Mouse (Mus musculus) intestine, embryonic 16.5 days (tissue): ENCODE results near the gene En2. TPM values are rescaled to one million over a fixed set of nuclear protein-coding genes. Genes with fewer than 3 reads are reported as not detected.

Source experiments
- ATAC-seq: fragments of 200-750 bp; cut with Nextera tagmentation; 2 replicates; pipeline ENCODE4 v1.8.0; 2017; ENCODE audit warnings: moderate TSS enrichment, moderate library complexity
- H3K27ac ChIP-seq: fragments of 300-500 bp; sonication (generic); 2 replicates; pipeline ENCODE4 v1.5.1; 2014; ENCODE audit warnings: mild to moderate bottlenecking, low read length
- H3K27me3 ChIP-seq: fragments of 300-500 bp; sonication (generic); replicated peaks from 2 replicates; pipeline ENCODE4 v1.6.1; 2014; ENCODE audit warnings: low read length, control low read depth, mixed read lengths; ENCODE audit not compliant: control insufficient read depth, insufficient read depth
- H3K36me3 ChIP-seq: fragments of 300-500 bp; sonication (generic); 2 replicates; pipeline ENCODE4 v1.6.1; 2014; ENCODE audit warnings: low read length, control low read depth; ENCODE audit not compliant: control insufficient read depth, insufficient read depth
- H3K4me1 ChIP-seq: fragments of 300-500 bp; sonication (generic); 2 replicates; pipeline ENCODE4 v1.6.1; 2014; ENCODE audit warnings: low read length, control low read depth, mixed read lengths; ENCODE audit not compliant: control insufficient read depth, insufficient read depth
- H3K4me2 ChIP-seq: fragments of 300-500 bp; sonication (generic); 2 replicates; pipeline ENCODE4 v1.6.1; 2014; ENCODE audit warnings: low read depth, low read length, control low read depth
- H3K4me3 ChIP-seq: fragments of 300-500 bp; sonication (generic); 2 replicates; pipeline ENCODE4 v1.5.1; 2014; ENCODE audit warnings: mild to moderate bottlenecking, low read length
- H3K9ac ChIP-seq: fragments of 300-500 bp; sonication (generic); 2 replicates; pipeline ENCODE4 v1.6.1; 2014; ENCODE audit warnings: low read depth, low read length
- H3K9me3 ChIP-seq: fragments of 300-500 bp; sonication (generic); 2 replicates; pipeline ENCODE4 v1.6.1; 2016; ENCODE audit warnings: low read length, control low read depth; ENCODE audit not compliant: control insufficient read depth
- WGBS: fragments of 180-500 bp; shearing (Covaris S2); extraction: QIAGEN DNeasy Blood & Tissue Kit; methylation state at CpG from one replicate; pipeline ENCODE4 v1.1.7; 2014; 5-methylcytosine and 5-hydroxymethylcytosine counted together
- polyA plus RNA-seq: library from polyadenylated mRNA; unstranded; fragments of >200 nt; fragmentation: Nextera tagmentation; extraction: Ambion mirVana; gene quantifications from 2 replicates; pipeline ENCODE4 v1.2.1, GENCODE M21; 2015

The En2 gene
- polyA plus RNA-seq, 1 experiment from 2014 or later: not detected

GRCm38 (mm10) chr5:28174876-28175569 is 9.5 kb downstream of the En2 start:
- H3K4me1 ChIP-seq: no peaks in the 10 kb centered on the region
- H3K9ac ChIP-seq: no peak overlapping the region
- no peak overlapping the region for H3K4me3 ChIP-seq
- no peak overlapping the region for H3K4me2 ChIP-seq
- H3K27me3 ChIP-seq: peaks cover 82% of the 10 kb centered on the region
- no peaks in the 10 kb centered on the region for H3K9me3 ChIP-seq
- under 1% methylated on average over 24 of the region's 24 CpGs for WGBS
- H3K27ac ChIP-seq: no peak overlapping the region
- ATAC-seq: no peak
- H3K36me3 ChIP-seq: no peaks in the 10 kb centered on the region

- 2% methylated on average over 10 of the region's 10 CpGs for WGBS
- H3K4me2 ChIP-seq: no peak overlapping the region
- no peak for ATAC-seq
- H3K9ac ChIP-seq: no peak overlapping the region
- H3K4me1 ChIP-seq: no peaks in the 10 kb centered on the region
- H3K27ac ChIP-seq: no peak overlapping the region
- H3K4me3 ChIP-seq: no peak overlapping the region
- H3K9me3 ChIP-seq: no peaks in the 10 kb centered on the region
- H3K27me3 ChIP-seq: peaks cover 81% of the 10 kb centered on the region
- no peaks in the 10 kb centered on the region for H3K36me3 ChIP-seq
These were observed 10.1 kb downstream of the En2 start for GRCm38 (mm10) chr5:28175570-28175919.

- WGBS: 11% methylated on average over 4 of the region's 4 CpGs
- no peaks in the 10 kb centered on the region for H3K9me3 ChIP-seq
- H3K4me2 ChIP-seq: no peak overlapping the region
- no peaks in the 10 kb centered on the region for H3K36me3 ChIP-seq
- no peak overlapping the region for H3K27ac ChIP-seq
- no peaks in the 10 kb centered on the region for H3K4me1 ChIP-seq
- no peak overlapping the region for H3K4me3 ChIP-seq
- H3K27me3 ChIP-seq: peaks cover 80% of the 10 kb centered on the region
- ATAC-seq: no peak
- no peak overlapping the region for H3K9ac ChIP-seq
These were observed 10.5 kb downstream of the En2 start for GRCm38 (mm10) chr5:28176023-28176422.

- no peak overlapping the region for H3K9ac ChIP-seq
- no peak overlapping the region for H3K27ac ChIP-seq
- no peak overlapping the region for H3K4me3 ChIP-seq
- H3K36me3 ChIP-seq: no peaks in the 10 kb centered on the region
- ATAC-seq: no peak
- H3K4me2 ChIP-seq: no peak overlapping the region
- no peaks in the 10 kb centered on the region for H3K4me1 ChIP-seq
- WGBS: 8% methylated on average over 2 of the region's 2 CpGs
- H3K27me3 ChIP-seq: peaks cover 76% of the 10 kb centered on the region
- H3K9me3 ChIP-seq: no peaks in the 10 kb centered on the region
These were observed 11.1 kb downstream of the En2 start for GRCm38 (mm10) chr5:28176585-28176984.

GRCm38 (mm10) chr5:28178322-28178721 is 12.8 kb downstream of the En2 start:
- no peak for ATAC-seq
- Histone ChIP-seq H3K9me3 (no peaks in the 10 kb centered on the region), H3K4me1 (no peaks in the 10 kb centered on the region), H3K36me3 (no peaks in the 10 kb centered on the region), H3K9ac (no peak overlapping the region), H3K27ac (no peak overlapping the region), H3K4me3 (no peak overlapping the region), H3K27me3 (peaks cover 62% of the 10 kb centered on the region), H3K4me2 (no peak overlapping the region)
- WGBS: 26% methylated on average over 5 of the region's 5 CpGs

GRCm38 (mm10) chr5:28179237-28179790 is 13.8 kb downstream of the En2 start:
- H3K36me3 ChIP-seq: no peaks in the 10 kb centered on the region
- H3K27ac ChIP-seq: no peak overlapping the region
- no peak overlapping the region for H3K4me3 ChIP-seq
- H3K27me3 ChIP-seq: peaks cover 52% of the 10 kb centered on the region
- H3K9me3 ChIP-seq: no peaks in the 10 kb centered on the region
- no peak overlapping the region for H3K4me2 ChIP-seq
- WGBS: 48% methylated on average over 7 of the region's 7 CpGs
- H3K4me1 ChIP-seq: no peaks in the 10 kb centered on the region
- no peak overlapping the region for H3K9ac ChIP-seq
- no peak for ATAC-seq

GRCm38 (mm10) chr5:28191201-28192098 is 26.0 kb downstream of the En2 start:
- Histone ChIP-seq H3K4me1 (no peaks in the 10 kb centered on the region), H3K9me3 (no peaks in the 10 kb centered on the region), H3K27ac (no peak overlapping the region), H3K36me3 (no peaks in the 10 kb centered on the region), H3K9ac (no peak overlapping the region), H3K4me2 (no peak overlapping the region), H3K4me3 (no peak overlapping the region), H3K27me3 (no peaks in the 10 kb centered on the region)
- WGBS: 53% methylated on average over 3 of the region's 3 CpGs
- ATAC-seq: no peak

GRCm38 (mm10) chr5:28192099-28192454 is 26.6 kb downstream of the En2 start:
- Histone ChIP-seq H3K4me3 (no peak overlapping the region), H3K4me2 (no peak overlapping the region), H3K27ac (no peak overlapping the region), H3K27me3 (no peaks in the 10 kb centered on the region), H3K36me3 (no peaks in the 10 kb centered on the region), H3K9ac (no peak overlapping the region), H3K9me3 (no peaks in the 10 kb centered on the region), H3K4me1 (no peaks in the 10 kb centered on the region)
- no peak for ATAC-seq
- WGBS: 54% methylated on average over 4 of the region's 4 CpGs

GRCm38 (mm10) chr5:28195473-28195872 is 30.0 kb downstream of the En2 start:
- H3K4me3 ChIP-seq: no peak overlapping the region
- no peaks in the 10 kb centered on the region for H3K9me3 ChIP-seq
- no peaks in the 10 kb centered on the region for H3K4me1 ChIP-seq
- no peak overlapping the region for H3K4me2 ChIP-seq
- H3K36me3 ChIP-seq: no peaks in the 10 kb centered on the region
- 32% methylated on average over 2 of the region's 2 CpGs for WGBS
- H3K27ac ChIP-seq: no peak overlapping the region
- H3K27me3 ChIP-seq: peaks cover 13% of the 10 kb centered on the region; the same call in 1 of the 2 replicates
- H3K9ac ChIP-seq: no peak overlapping the region
- ATAC-seq: no peak
